8 mouse cellular contexts compared by ENCODE assay signal in the genomic region with DNA sequence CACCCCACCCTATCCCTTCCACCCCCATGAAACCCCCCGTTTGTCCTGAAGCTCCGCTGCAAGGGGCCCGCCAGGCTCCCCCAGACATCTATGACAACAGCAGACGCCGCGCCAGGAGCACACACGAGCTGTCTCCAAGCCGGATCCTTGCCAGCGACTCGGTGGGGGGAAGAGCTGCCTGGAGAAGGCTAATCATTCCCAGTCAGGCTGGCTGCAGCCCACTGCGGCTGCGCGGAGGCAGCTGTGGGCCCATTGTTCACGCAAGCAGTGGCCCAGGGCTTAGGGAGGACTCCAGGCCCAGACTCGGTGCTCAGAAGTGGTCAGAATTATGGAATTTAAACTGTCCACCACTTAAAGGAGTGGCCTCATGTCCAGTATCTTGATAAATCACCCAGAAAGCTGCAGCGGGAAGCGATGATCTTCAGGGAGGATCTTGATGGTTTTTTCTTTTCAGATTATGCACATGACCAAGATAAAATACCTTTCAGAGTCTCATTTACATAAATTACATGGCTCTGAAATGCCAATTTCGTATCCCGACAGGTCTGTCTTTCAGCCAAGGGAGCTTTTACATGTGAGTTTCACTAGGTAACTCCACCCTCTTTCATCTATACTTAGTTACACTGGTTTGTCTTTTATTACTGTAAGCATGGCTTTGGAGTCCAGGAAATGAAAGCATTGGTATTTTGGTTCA.
DNase-seq lines count a peak whose midpoint lies in the region; ATAC-seq lines count a peak whose summit lies in the region.

No protein-coding gene starts in this region.

- H3K4me3 ChIP-seq in forebrain, embryonic 13.5 days = peak overlapping the region; percentile 31
- peak overlapping the region; percentile 43 for H3K4me3 ChIP-seq in heart, embryonic 15.5 days
- H3K4me3 ChIP-seq in limb, embryonic 15.5 days = peak overlapping the region; percentile 34
- H3K4me3 ChIP-seq in neural tube, embryonic 11.5 days (ENCODE audit: low read depth, low read length) = peak overlapping the region; percentile 23; the same call in 1 of the 2 replicates

- H3K27me3 ChIP-seq in forebrain, embryonic 13.5 days = no peaks in the 10 kb centered on the region
- no peaks in the 10 kb centered on the region for H3K27me3 ChIP-seq in heart, embryonic 15.5 days
- no peaks in the 10 kb centered on the region for H3K27me3 ChIP-seq in limb, embryonic 15.5 days
- no peaks in the 10 kb centered on the region for H3K27me3 ChIP-seq in neural tube, embryonic 11.5 days (ENCODE audit: control insufficient read depth, insufficient read depth, low read length)

- ATAC-seq in forebrain, embryonic 13.5 days = peak; percentile 98
- peak; percentile 93 for ATAC-seq in heart, embryonic 15.5 days (replicated peaks; ENCODE audit: insufficient number of reproducible peaks, insufficient read depth, low FRiP score, low read depth)
- peak; percentile 87 for ATAC-seq in limb, embryonic 15.5 days (ENCODE audit: insufficient number of reproducible peaks, low FRiP score, low TSS enrichment, low read depth)
- peak; percentile 97 for ATAC-seq in neural tube, embryonic 11.5 days (ENCODE audit: insufficient read depth, low FRiP score, low TSS enrichment)

- H3K9ac ChIP-seq in forebrain, embryonic 13.5 days = peak overlapping the region; percentile 43
- H3K9ac ChIP-seq in heart, embryonic 15.5 days = peak overlapping the region; percentile 46
- H3K9ac ChIP-seq in limb, embryonic 15.5 days = 0 out of 2 replicates have a peak overlapping the region, but pooled peaks have one; percentile 8
- peak overlapping the region; percentile 63 for H3K9ac ChIP-seq in neural tube, embryonic 11.5 days (ENCODE audit: low read length)

- no peaks in the 10 kb centered on the region for H3K9me3 ChIP-seq in forebrain, embryonic 13.5 days (replicated peaks)
- no peaks in the 10 kb centered on the region for H3K9me3 ChIP-seq in heart, embryonic 15.5 days (replicated peaks)
- no peaks in the 10 kb centered on the region for H3K9me3 ChIP-seq in limb, embryonic 15.5 days
- no peaks in the 10 kb centered on the region for H3K9me3 ChIP-seq in neural tube, embryonic 11.5 days (ENCODE audit: control insufficient read depth, low read length)

- DNase-seq in cerebellum, adult 11 months = peak; percentile 80
- peak; percentile 95 for DNase-seq in kidney, postnatal 10 days
- peak; percentile 95 for DNase-seq in neural tube, embryonic 11.5 days (ENCODE audit: low spot score)
- DNase-seq in urinary bladder, adult 2 months (ENCODE audit: low spot score) = peak; percentile 48
- DNase-seq in spleen, adult 12 weeks (ENCODE audit: low spot score) = no peak

- H3K4me2 ChIP-seq in forebrain, embryonic 13.5 days = peak overlapping the region; percentile 58
- H3K4me2 ChIP-seq in heart, embryonic 15.5 days = peak overlapping the region; percentile 70
- H3K4me2 ChIP-seq in limb, embryonic 15.5 days = peak overlapping the region; percentile 51
- H3K4me2 ChIP-seq in neural tube, embryonic 11.5 days (ENCODE audit: low read depth) = peak overlapping the region; percentile 48

- H3K4me1 ChIP-seq in forebrain, embryonic 13.5 days = peaks cover 18% of the 10 kb centered on the region
- peaks cover 15% of the 10 kb centered on the region for H3K4me1 ChIP-seq in heart, embryonic 15.5 days (replicated peaks)
- peaks cover 18% of the 10 kb centered on the region for H3K4me1 ChIP-seq in limb, embryonic 15.5 days
- no peaks in the 10 kb centered on the region; the same call in 1 of the 2 replicates for H3K4me1 ChIP-seq in neural tube, embryonic 11.5 days (ENCODE audit: control insufficient read depth, insufficient read depth, low read length)

- WGBS in forebrain, embryonic 13.5 days = 5% methylated on average over 19 of the region's 19 CpGs
- WGBS in heart, embryonic 15.5 days = 18% methylated on average over 19 of the region's 19 CpGs
- 11% methylated on average over 19 of the region's 19 CpGs for WGBS in limb, embryonic 15.5 days
- 7% methylated on average over 19 of the region's 19 CpGs for WGBS in neural tube, embryonic 11.5 days

- H3K27ac ChIP-seq in forebrain, embryonic 13.5 days = peak overlapping the region; percentile 89
- H3K27ac ChIP-seq in heart, embryonic 15.5 days = peak overlapping the region; percentile 76
- H3K27ac ChIP-seq in limb, embryonic 15.5 days = peak overlapping the region; percentile 82
- peak overlapping the region; percentile 91 for H3K27ac ChIP-seq in neural tube, embryonic 11.5 days (ENCODE audit: low read depth, low read length)

- H3K36me3 ChIP-seq in forebrain, embryonic 13.5 days (ENCODE audit: poor library complexity, severe bottlenecking) = no peaks in the 10 kb centered on the region
- H3K36me3 ChIP-seq in heart, embryonic 15.5 days = no peaks in the 10 kb centered on the region
- no peaks in the 10 kb centered on the region for H3K36me3 ChIP-seq in limb, embryonic 15.5 days
- H3K36me3 ChIP-seq in neural tube, embryonic 11.5 days (ENCODE audit: control insufficient read depth, insufficient read depth, low read length) = no peaks in the 10 kb centered on the region

Comparison
In these comparisons a context has a peak if more than half of its experiments do, and no peak if none do; other contexts are left out.
1. H3K9ac ChIP-seq: peak in every context shown above with its lines; median percentile 63 in neural tube, embryonic 11.5 days; 46 in heart, embryonic 15.5 days; 43 in forebrain, embryonic 13.5 days; 8 in limb, embryonic 15.5 days.